Mouse (Mus musculus) E14TG2a.4 (cell line): ENCODE measurements around the gene Hpd.

Experiments
- CTCF ChIP-seq: conservative IDR thresholded peaks from 2 replicates; pipeline ENCODE4 v1.5.1; 2014; ENCODE audit warnings: low read length
- NANOG ChIP-seq: IDR thresholded peaks from 2 replicates; pipeline ENCODE4 v1.6.1; 2014; ENCODE audit warnings: borderline replicate concordance, low read length, mixed read lengths

GRCm38 (mm10) chr5:123157972-123158371 is 24.6 kb downstream of the Hpd start:
- TF ChIP-seq CTCF = no peak
- peak; percentile 99 for TF ChIP-seq NANOG
